Mouse (Mus musculus) lung, postnatal 0 days (tissue): ENCODE measurements around the gene Il17rd.

Experiments used
- CTCF ChIP-seq: IDR thresholded peaks from 2 replicates; pipeline ENCODE4 v1.5.1; 2016; ENCODE audit warnings: antibody characterized with exemption, mild to moderate bottlenecking
- EP300 ChIP-seq: IDR thresholded peaks from 2 replicates; pipeline ENCODE4 v1.6.1; 2016; ENCODE audit warnings: antibody characterized with exemption, mild to moderate bottlenecking, control low read depth

DNA sequence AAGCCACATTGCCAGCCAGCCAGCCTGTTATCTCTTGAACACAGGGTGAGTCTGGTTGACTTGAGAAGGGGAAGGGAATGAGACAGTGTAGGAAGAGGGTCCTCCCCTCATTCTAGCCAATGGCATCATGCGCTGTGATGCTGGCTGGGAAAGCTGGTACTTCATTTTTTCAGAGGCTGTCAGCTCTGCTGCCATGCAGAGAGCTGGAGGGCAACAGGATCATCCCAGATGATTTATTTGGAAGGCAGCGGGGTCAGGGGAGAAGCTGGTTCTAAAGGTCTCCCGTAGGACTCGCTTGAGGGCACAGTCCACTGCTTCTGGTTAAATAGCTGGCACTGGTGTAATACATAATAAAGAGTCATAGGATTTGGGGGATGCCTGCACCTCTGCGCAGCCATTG, 79.8 kb downstream of the Il17rd start:
- TF ChIP-seq CTCF (no peak), EP300 (no peak)
